23 mouse cellular contexts compared by ENCODE assay signal in the genomic region with DNA sequence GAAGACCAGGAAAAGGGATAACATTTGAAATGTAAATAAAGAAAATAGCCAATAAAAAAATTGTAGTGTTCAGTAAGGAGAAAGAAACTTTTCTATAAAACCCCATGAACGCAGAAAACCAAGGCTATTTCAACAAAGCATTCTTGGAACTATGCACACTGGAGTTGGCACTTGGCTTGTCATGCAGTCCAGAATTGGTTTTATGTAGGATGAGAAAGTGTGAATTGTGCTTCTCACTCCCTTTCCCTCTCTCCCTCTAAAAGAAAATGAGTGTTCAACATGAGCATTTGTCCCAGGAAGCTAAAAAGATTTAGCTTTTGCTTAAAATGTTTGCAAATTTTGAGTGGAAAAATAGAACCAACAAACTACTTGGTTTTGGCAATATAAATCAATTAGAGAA.
DNase-seq lines count a peak whose midpoint lies in the region; ATAC-seq and TF ChIP-seq lines count a peak whose summit lies in the region.
"Had no signal": no experiment of that assay in that cellular context is flagged by ENCODE, and none has a peak within 500 bp of the region (broad histone marks: within the 10 kb centered on the region; RNA-seq: fewer than 3 reads in every experiment).

No protein-coding gene starts in this region.

- intact Hi-C loops in left cerebral cortex, adult 2 months (cut with DNase I) = no loop called here

- DNase-seq in forebrain, postnatal 0 days = peak; percentile 0
- no peak for DNase-seq in forebrain, embryonic 10.5 days (ENCODE audit: extremely low spot score, low spot score)
- peak; percentile 16 for DNase-seq in left cerebral cortex, adult 11 months (ENCODE audit: low spot score)
- no peak for DNase-seq in left cerebral cortex, adult 2 months (ENCODE audit: extremely low spot score in 1 of 2, low spot score in 2 of 2)
- peak; percentile 11 to 25 for DNase-seq in right cerebral cortex, adult 2 months (ENCODE audit: low spot score in 2 of 2)
- DNase-seq in right cerebral cortex, postnatal 4 days = no peak
- peak; percentile 79 for DNase-seq in telencephalon, adult 2 months (ENCODE audit: low read depth, low spot score)
- DNase-seq: adrenal gland, postnatal 10 days; B cell, adult 2 months; cerebellum, adult 18-20 months; cerebellum, adult 9-11 months; cerebellum, postnatal 36 days; gastrocnemius, postnatal 10 days; heart, adult 18-20 months; heart, postnatal 10 days had no signal

- no peak overlapping the region for H3K4me2 ChIP-seq in forebrain, postnatal 0 days (ENCODE audit: low read depth)
- H3K4me2 ChIP-seq in kidney, embryonic 14.5 days (replicated peaks; ENCODE audit: low read depth, low read length) = no peak overlapping the region
- H3K4me2 ChIP-seq: embryonic facial prominence, embryonic 13.5 days; forebrain, embryonic 13.5 days; hindbrain, embryonic 13.5 days had no signal

- no peak for ATAC-seq in forebrain, postnatal 0 days
- no peak for ATAC-seq in kidney, embryonic 14.5 days (ENCODE audit: low FRiP score, low TSS enrichment)
- ATAC-seq: CD4-positive, CD25-positive, alpha-beta regulatory T cell, adult 4 months; forebrain, embryonic 13.5 days; hindbrain, postnatal 0 days had no signal

- H3K9me3 ChIP-seq in forebrain, postnatal 0 days (ENCODE audit: low read length) = no peaks in the 10 kb centered on the region
- H3K9me3 ChIP-seq in forebrain, embryonic 10.5 days = no peaks in the 10 kb centered on the region
- H3K9me3 ChIP-seq in kidney, embryonic 14.5 days (ENCODE audit: control insufficient read depth, low read length) = no peaks in the 10 kb centered on the region
- H3K9me3 ChIP-seq: embryonic facial prominence, embryonic 13.5 days; forebrain, embryonic 13.5 days; G1E; heart, embryonic 10.5 days; hindbrain, embryonic 13.5 days had no signal

- no peak overlapping the region for H3K4me3 ChIP-seq in forebrain, postnatal 0 days (ENCODE audit: low read depth, low read length)
- H3K4me3 ChIP-seq in forebrain, embryonic 10.5 days = no peak overlapping the region
- H3K4me3 ChIP-seq in left cerebral cortex, adult 2 months = no peak overlapping the region
- H3K4me3 ChIP-seq in kidney, embryonic 14.5 days (ENCODE audit: low read length) = no peak overlapping the region
- H3K4me3 ChIP-seq: embryonic facial prominence, embryonic 13.5 days; forebrain, embryonic 13.5 days; heart, embryonic 10.5 days; hindbrain, embryonic 13.5 days had no signal

- H3K36me3 ChIP-seq in forebrain, postnatal 0 days (ENCODE audit: insufficient read depth) = no peaks in the 10 kb centered on the region
- no peaks in the 10 kb centered on the region for H3K36me3 ChIP-seq in forebrain, embryonic 10.5 days (replicated peaks)
- H3K36me3 ChIP-seq in kidney, embryonic 14.5 days (ENCODE audit: control insufficient read depth, insufficient read depth, low read length) = no peaks in the 10 kb centered on the region
- H3K36me3 ChIP-seq: embryonic facial prominence, embryonic 13.5 days; G1E; heart, embryonic 10.5 days; hindbrain, embryonic 13.5 days had no signal

- H3K4me1 ChIP-seq in forebrain, postnatal 0 days (ENCODE audit: insufficient read depth) = no peaks in the 10 kb centered on the region
- no peaks in the 10 kb centered on the region for H3K4me1 ChIP-seq in forebrain, embryonic 10.5 days
- no peaks in the 10 kb centered on the region for H3K4me1 ChIP-seq in kidney, embryonic 14.5 days (ENCODE audit: control insufficient read depth, insufficient read depth, low read length)
- H3K4me1 ChIP-seq: embryonic facial prominence, embryonic 13.5 days; forebrain, embryonic 13.5 days; heart, embryonic 10.5 days; hindbrain, embryonic 13.5 days had no signal

- no peak overlapping the region for H3K27ac ChIP-seq in forebrain, postnatal 0 days (ENCODE audit: low read depth, low read length)
- no peak overlapping the region for H3K27ac ChIP-seq in forebrain, embryonic 10.5 days
- H3K27ac ChIP-seq in left cerebral cortex, adult 2 months = no peak overlapping the region
- no peak overlapping the region for H3K27ac ChIP-seq in kidney, embryonic 14.5 days (ENCODE audit: low read depth, low read length)
- H3K27ac ChIP-seq: embryonic facial prominence, embryonic 13.5 days; forebrain, embryonic 13.5 days; heart, embryonic 10.5 days; hindbrain, embryonic 13.5 days; hindbrain, postnatal 0 days had no signal

- no peak for TF ChIP-seq CTCF in forebrain, postnatal 0 days (IDR thresholded peaks at IDR 0.05; ENCODE audit: low read depth)
- no peak for TF ChIP-seq CTCF in left cerebral cortex, adult 2 months (IDR thresholded peaks at IDR 0.05)

- no peaks in the 10 kb centered on the region for H3K27me3 ChIP-seq in forebrain, postnatal 0 days (ENCODE audit: insufficient read depth, low read length)
- H3K27me3 ChIP-seq in forebrain, embryonic 10.5 days (ENCODE audit: poor library complexity, severe bottlenecking) = no peaks in the 10 kb centered on the region
- no peaks in the 10 kb centered on the region for H3K27me3 ChIP-seq in kidney, embryonic 14.5 days (ENCODE audit: control insufficient read depth, insufficient read depth, low read length)
- H3K27me3 ChIP-seq: embryonic facial prominence, embryonic 13.5 days; forebrain, embryonic 13.5 days; hindbrain, embryonic 13.5 days had no signal

- H3K9ac ChIP-seq in forebrain, postnatal 0 days = no peak overlapping the region
- no peak overlapping the region for H3K9ac ChIP-seq in kidney, embryonic 14.5 days (ENCODE audit: low read depth, low read length)
- H3K9ac ChIP-seq: embryonic facial prominence, embryonic 13.5 days; forebrain, embryonic 13.5 days; hindbrain, embryonic 13.5 days had no signal

- 73% methylated on average over 1 of the region's 1 CpGs for WGBS in forebrain, postnatal 0 days
- WGBS in forebrain, embryonic 10.5 days = 100% methylated on average over 1 of the region's 1 CpGs
- 92% methylated on average over 1 of the region's 1 CpGs for WGBS in kidney, embryonic 14.5 days

Comparison
In these comparisons a context has a peak if more than half of its experiments do, and no peak if none do; other contexts are left out.
1. DNase-seq: peak in forebrain, postnatal 0 days (single experiment), left cerebral cortex, adult 11 months (single experiment), right cerebral cortex, adult 2 months (2 of 2) and telencephalon, adult 2 months (single experiment); none in forebrain, embryonic 10.5 days (single experiment), left cerebral cortex, adult 2 months (0 of 2) and right cerebral cortex, postnatal 4 days (single experiment).